Mouse (Mus musculus) thymus, postnatal 36 days (tissue): Measurements from ENCODE around the gene Mum1.
A peak's percentile ranks its signal among the peaks of the same experiment; 100 is the strongest.

Experiments used
- DNase-seq, 2 experiments: peaks; one replicate each; pipeline ENCODE4 v3.0.0; 2022; ENCODE audit warnings: mixed read lengths in 2 of 2

The Mum1 gene

DNA sequence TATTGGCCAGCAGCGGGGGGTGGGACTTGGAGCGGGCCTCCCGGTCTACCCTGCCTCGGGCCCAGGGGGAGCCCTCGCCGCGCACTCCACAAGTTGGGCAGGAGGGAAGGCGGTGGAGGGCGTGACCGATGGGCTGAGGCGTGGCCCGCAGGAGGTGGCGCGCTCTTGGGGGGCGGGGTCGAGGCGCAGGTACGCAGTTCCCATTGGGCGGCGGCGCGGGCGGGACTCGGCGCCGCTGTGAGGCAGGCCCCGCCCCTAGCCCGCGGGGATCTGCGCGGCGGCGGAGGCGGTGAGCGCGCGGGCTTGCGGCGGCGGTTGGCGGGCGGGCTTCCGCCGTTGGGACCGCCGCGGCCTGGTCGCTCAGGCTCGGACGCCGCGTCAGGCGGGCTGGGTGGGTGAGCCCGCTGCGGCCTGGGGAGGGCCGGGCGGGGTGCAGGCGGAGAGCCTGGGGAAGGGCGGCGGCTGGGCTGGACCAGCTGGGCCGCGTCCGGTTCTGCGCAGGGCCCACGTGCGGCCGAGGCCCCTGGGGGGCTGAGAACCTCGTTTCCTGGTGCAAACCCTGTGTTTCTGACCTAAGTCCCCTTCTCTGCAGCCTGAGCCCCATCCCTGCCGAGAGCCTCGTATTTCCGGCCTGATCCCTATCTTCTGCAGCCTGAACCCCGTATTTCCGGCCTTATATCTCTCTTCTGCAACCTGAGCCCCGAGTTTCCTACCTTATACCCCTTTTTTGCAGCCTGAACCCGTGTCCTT, at the start of gene Mum1:
Gene Mum1 (plus strand): TSS at position 19 of the 750 bp plus-strand sequence.
- peak; percentile 99 to 100 for DNase-seq

DNA sequence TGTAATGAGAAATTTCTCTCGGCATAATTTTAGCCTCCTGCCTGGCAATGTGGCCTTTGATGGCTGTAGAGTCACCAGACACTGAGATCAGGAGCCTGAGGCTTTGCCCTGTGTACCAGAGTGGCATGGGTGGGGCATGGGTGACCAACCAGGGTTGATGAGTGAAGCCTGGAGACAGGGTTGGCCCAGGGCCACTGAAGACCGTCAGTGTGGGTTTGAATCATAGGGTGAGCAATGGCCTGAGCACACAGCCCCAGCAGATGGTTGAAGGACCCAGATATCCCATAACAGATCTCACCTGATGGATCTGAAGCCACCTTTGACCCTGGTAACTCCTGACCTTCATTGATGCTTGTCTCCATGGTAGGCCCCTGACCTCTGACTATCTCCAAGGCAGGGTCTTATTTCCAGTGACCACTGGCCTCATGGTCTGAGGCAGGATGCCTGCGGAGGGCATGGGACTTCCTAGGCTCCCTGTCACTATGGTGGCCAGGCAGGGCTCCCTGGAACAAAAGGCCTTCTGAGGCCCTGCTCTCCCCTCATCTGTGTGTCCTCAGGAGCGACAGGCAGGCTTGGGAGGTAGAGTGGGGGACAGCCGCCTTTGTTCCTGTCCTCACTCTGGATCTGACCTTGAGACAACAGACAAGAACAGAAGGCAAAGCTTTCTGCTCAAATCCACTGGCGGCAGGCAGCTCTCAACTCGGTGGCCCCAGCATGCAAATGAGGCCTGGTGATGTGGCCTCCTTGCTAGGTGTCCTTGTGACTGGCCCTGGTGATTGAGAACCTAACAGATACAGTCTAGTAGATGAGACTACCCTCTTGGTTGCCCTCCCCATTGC, 48.6 kb upstream of the Mum1 start:
- DNase-seq: no peak

DNA sequence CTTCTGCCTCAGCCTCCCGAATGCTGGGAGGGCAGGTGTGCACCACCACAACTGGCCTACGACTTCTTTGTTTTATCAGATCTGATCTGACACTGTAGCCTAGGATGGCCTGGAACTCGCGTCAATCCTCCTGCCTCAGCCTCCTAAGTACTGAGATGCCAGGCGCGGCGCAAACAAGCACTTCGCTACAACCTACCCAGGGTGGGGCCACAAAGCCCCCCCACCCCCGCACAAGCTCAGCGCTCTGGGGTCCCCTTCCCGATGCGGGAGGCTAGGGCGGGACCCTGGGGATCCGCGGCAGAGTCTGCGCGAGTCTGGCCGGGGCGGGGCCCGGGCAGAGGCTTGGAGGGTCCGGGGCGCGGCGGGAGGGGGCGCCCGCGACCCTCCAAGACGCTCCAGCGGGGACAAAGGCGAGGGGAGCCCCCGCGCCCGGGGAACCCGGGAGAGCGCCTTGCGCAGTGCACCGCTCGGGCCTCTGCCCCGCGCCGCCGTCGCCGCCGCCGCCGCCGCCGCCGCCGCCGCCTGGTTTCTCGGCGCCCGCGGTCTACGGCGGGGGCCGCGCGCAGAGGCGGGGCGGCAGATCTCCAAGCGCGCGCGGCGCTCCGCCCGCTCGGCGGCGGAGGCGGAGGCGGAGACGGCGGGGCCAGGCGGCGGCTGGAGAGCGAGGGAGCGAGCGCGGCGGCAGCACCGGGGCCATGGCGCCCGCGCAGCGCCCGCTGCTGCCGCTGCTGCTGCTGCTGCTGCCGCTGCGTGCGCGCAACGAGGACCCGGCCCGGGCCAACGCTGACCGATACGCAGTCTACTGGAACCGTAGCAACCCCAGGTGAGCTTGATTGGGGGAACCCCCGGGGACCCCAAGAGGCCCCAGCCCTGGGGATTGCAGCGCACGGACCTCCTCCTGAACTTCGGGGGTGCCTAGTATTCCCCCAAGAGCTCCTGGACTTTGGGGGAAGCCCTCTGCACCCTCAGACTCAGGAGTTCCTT, 46.9 kb upstream of the Mum1 start, which contains the start of gene Efna2:
Gene Efna2 (plus strand): TSS at position 415 of the 984 bp plus-strand sequence.
- peak in 1 of 2 experiments; percentile 52 for DNase-seq

- DNase-seq: no peak
These were observed 45.9 kb upstream of the Mum1 start for GRCm38 (mm10) chr10:80180288-80180687.

GRCm38 (mm10) chr10:80180823-80181222, 45.4 kb upstream of the Mum1 start:
- DNase-seq: no peak

DNA sequence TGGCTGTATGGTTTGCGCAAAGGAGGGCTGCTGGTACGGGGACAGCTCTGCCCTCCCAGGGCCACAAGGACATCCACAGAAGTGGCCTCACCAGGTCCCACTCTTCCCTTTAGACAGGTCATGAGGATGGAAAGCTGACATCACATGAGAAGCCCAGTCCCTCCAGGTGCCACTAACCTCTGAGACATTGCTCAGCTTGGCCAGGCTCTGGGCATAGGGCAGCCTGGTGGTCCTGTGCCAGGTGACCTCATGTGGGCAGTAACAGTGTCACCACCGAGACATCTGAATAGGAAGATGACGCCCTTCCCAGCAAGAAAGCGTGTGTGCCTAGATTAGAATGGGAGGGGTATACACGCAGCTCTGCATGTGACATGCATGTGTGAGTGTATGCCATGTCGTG, 43.7 kb upstream of the Mum1 start:
- no peak for DNase-seq

GRCm38 (mm10) chr10:80186649-80187048, 39.6 kb upstream of the Mum1 start:
- no peak for DNase-seq

- DNase-seq: no peak
These were observed 38.5 kb upstream of the Mum1 start for GRCm38 (mm10) chr10:80187739-80188138.

- no peak for DNase-seq
These were observed 37.7 kb upstream of the Mum1 start for GRCm38 (mm10) chr10:80188453-80189024.

GRCm38 (mm10) chr10:80189999-80190398, 36.2 kb upstream of the Mum1 start:
- no peak for DNase-seq

GRCm38 (mm10) chr10:80190491-80191051, 35.7 kb upstream of the Mum1 start:
- DNase-seq: no peak

DNA sequence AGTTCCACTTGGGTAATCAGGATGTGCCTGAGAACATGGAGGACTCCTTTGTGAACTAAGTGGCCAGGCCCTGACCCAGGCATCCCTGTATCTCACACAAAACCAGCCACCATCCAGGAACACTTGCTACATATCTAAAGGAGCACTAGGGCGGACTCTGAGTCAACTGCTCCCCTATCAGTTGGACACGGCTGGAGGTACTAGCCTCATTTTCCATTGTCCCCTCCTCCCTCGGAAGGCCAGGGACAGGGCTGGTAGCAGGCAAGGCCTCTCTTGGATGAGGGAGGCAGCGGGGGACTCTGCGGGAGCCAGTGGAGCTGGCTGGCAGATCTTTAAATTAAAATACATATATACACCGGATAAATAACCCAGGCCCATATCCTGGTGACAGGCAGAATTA, 32.3 kb upstream of the Mum1 start:
- no peak for DNase-seq

DNA sequence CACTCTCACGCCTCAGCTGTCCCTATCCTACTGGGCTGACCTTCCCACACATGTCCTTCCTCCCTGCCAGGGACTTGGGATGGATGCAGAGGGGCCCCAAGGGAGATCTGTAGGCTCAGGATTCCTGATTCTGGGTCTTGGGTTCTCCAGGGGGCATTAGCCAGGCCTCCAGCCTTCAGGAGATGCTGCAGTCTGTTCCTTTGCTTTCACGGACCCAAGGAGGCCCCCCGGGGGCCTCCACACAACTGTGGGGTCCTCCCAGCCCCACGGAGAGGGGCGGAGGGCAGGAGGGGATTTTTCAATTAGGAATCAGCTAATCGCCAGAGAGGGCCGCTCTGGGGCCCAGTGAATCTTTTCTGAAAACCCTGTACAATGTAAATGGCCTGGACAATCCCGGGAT, 31.8 kb upstream of the Mum1 start:
- DNase-seq: no peak

GRCm38 (mm10) chr10:80196167-80196566, 30.1 kb upstream of the Mum1 start:
- no peak for DNase-seq

DNA sequence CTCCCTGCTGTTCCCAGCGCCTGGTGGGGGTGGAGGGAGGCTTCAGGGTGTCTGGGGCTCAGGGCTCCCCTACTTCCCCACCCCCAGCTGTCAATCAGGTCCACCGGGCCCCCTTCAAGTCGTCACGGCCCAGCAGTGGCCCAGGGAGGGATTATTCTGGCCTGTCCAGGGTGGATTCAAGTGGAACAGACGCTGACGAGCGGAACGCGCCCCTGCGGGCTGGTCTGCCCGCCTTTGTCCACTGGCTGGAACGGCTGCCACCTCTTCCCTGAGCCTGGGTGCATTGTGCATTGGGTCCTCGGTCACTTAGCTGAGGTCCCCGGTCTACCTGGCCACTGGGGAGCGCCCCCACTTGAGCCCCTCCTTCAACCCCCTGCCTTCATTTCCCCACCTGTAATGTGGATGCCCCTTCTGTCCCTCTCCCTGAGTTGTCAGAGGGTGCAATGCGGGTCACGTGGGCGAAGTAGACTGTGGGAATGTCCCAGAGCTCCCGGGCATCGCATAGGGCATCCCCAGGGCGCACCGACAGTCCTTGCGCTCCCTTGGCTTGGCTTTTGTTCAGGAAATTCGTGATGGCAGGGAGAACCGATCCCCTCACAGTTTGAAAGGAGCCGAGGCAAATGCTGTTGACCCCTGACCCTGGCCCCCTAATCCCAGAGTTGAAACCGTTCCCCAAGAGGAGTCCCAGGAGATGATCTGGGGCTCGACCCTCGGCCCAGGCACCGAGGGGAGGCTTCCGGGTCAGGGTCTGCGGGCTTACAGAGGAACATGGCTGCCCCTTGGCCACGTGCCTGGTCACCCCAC, 29.3 kb upstream of the Mum1 start:
- DNase-seq: no peak

DNA sequence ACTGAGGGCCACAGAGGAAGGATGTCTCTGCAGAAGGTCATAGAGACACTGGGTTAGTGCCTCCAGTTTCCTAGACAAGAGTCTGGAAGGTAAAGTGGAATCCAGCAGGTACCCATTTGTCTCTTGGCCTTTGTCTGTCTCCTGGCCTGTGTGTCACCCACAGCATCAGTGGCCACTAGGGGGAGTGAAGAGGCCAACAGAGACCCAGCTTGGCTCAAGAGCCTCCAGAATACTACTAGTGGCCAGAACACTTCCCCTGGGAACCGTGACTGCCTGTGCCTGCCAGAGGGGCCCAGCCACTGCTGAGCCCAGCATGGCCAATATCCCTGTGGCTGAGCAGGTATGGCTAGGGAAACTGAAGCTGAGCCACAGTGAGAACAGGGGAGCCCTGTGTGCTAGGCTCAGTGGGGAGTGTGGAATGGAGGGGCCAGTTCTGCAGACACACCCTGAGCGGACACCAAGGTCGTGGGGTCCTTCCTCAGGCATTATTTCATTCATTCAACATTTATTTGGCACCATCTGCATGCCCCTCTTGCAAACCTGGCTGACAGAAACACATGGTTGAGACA, 26.7 kb upstream of the Mum1 start:
- peak; percentile 69 to 70 for DNase-seq

DNA sequence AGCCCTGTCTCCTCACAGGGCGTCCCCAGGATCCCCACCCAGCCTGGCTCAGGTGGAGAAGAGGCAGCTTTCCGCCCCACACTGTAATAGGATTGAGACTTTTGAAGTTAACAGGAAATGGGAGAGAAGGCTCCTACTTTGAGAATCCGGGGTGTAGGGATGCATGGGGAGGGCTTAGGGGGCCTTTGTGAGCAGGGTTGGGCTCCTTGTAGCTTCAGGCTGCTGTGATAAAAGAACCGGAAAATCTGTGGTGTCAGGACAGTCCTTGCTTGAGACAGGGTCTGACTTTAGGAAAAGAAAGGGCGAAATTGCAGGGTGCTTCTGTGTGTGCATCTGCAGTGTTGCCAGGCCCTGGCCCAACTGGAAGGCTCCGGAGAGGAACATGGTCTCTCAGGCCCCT, 25.7 kb upstream of the Mum1 start:
- no peak for DNase-seq

DNA sequence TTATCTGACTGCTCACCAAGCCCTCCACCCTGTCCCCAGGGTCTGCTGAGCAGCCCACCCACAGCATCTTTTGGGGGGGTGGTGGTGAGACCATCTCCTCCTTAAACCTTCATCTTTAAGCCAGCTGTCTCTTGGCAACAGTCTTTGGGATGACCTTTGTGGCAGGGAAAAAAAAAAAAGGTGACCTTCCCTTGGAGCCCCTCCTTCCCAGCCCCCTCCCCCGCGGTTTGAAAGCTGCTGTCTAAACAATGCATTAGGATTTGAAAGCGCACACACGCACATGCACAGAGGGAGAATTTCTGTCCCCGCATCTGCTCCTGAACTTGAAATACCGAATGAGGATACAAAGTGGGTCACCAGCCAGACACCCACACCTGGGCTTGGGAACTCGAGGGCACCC, 22.2 kb upstream of the Mum1 start:
- DNase-seq: no peak

- DNase-seq: no peak
These were observed 19.0 kb upstream of the Mum1 start for GRCm38 (mm10) chr10:80207201-80207600.

GRCm38 (mm10) chr10:80207676-80208075, 18.6 kb upstream of the Mum1 start:
- no peak for DNase-seq

DNA sequence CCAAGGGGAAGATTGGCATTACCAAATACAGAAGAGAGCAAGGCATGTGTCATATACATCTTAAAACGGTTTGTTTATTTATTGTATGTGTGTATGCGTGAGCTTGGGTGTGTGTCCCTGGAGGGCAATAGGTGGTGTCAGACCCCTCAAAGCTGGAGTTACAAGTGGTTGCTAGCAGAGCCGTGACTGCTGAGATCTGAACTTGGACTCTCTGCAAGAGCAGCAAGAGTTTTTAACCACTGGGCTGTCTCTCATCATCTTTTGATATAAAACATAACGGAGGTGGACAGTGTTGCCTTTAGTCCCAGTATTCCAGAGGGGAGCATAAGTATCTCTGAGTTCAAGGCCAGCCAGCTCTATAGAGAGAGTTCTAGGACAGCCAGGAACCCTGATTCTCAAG, 18.0 kb upstream of the Mum1 start:
- DNase-seq: no peak
